Mouse (Mus musculus) c-Kit-positive CD71-negative TER-119-negative erythroid progenitor cells, embryonic 14.5 days (primary cell): ENCODE results near the gene Sepsecs.

Experiments used
- DNase-seq: peaks from one replicate; pipeline ENCODE4 v3.0.0-alpha.2; 2013; ENCODE audit warnings: low read depth

Sepsecs gene

DNA sequence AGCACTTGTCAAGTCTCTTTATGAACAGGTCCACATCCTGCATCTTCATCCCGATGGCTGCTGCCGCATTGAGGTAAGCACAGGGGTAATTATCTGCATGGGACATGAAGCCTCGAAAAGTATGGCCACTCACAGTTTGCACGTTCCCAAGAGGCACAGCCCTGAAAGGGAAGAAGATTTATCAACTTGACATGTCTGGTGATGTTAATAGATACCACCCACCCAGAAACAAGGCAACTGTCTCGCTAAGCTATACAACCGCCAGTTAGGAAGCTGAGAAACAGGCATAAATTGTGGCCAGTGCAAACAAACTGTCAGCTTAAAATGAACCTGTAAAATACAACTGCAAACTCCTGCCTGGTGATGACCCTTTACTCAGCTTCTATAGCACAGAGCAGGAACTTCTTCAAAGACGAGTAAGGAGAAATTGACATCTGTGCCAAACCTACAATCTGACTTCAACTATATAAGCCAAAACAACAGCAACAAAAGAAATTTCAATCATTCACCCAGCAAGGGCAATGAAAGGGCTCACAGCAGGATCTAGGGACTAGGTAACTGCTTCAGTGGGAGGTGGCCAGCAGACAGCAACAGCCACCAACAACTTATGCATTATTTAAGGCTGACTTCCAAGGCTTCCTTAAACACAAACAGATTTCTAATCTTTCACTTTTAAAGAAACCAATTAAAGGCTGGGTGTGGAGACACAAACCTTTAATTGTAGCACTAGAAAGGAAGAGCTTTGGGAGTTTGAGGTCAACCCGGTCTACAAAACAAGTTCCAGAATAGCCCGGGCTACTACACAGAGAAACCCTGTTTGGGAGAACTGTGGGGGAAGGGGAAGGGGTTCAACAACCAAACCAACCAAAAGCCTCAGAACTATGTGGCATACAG lies 25.3 kb downstream of the Sepsecs start:
- DNase-seq: no peak

DNA sequence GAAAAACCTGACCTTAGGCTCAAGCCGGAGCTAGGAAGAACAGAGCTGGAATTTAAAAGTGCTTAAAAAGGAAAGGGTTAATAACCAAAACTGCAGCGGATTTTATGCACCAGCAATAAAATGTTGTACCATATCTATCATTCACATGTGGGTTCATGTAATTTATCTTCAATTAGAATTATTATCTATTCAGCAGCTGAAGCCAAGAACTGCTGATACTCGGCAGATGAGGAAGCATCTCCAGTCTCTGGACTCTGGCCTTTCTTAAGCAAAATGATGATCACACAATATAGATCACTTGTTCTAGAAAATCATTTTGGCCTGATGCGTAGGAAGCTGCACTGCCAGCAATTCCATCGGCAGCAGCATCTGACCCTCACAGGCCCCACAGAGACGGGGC lies 27.8 kb downstream of the Sepsecs start:
- no peak for DNase-seq

DNA sequence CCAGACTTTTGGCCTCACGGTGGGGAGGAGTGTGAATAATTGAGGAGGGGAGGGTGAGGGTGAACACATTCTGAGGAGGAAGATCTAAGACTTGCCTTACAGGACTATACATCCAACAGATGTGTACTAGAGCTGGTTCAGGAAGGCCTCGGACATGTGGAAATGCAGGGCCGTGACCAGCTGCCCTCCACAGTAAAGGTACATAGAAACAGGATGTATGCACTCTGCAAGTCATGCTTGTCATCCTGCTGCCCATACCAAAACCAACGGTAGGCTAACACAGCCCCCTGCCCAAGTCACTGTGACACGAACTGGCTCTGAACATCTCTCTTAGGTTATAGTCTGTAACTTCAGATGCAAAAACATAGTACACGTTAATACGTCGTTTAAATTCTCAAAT lies 30.6 kb downstream of the Sepsecs start:
- no peak for DNase-seq

DNA sequence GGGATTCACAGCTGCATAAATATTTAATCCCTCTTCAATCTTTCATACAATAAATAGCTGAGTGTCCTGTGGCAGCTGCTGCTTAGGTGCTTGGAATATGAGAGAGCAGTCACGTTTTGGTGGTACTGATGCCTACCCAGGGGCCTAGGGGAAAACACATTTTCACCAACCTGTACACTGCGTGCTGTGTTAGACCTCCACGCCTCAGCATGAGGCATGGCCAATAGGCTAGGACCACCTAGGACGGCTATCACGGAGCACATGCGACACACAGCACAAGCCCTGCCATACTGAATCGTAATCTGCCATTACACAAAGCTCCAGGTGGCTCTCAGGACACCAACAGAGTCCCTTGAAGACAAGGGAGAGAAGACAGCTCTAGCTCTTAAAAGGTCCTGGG lies 31.5 kb downstream of the Sepsecs start:
- DNase-seq: no peak

DNA sequence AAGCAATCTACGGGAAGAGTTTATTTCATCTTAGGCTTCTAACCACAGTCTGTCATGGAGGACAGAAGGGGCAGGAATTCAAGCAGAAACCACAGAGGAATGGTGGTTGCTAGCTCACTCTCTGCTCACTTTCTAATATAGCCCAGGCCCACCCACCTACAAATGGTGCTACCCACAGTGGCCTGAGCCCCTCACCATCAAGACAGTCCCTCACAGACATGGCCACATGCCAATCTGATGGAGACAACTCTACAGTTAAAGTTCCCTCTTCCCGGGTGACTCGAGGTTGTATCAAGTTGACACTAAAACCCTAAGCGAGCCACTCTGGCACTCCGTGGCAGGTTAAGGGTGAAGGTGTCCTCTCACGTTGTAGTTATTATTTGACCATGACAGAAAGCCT lies 32.6 kb downstream of the Sepsecs start:
- no peak for DNase-seq

DNA sequence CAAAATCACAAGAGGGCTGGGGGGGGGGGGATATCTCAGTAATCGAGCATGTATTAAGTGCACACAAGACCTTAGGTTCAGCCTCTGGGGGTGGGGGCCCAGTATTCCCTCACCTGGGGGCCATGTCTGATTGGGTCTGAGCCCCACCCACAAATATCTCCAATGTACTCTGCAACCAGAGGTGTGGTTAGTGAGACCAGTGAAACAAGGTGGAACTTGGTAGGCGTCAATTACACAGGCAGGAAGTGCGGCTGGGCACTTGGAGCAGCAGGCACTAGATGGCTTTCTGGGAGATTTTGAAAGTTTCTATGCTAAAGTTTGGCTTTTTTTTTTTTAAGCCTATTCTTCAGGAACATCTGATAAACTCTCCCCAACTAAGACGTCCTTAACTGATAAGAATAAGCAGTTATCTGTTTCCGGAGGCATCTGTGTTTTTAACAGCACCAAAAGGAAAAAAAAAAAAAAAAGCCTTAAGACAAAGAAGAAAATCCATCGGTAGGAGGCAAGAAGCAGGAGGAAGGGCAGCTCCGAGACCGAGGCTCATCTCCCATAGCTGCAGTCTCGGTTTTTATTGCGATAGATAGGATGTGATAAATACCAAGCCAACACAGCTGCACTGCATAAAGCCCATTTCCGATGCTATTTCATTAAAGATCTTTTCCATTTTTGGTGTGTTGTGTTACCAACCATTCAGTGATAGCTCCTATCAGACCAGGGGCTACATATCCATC lies 33.3 kb downstream of the Sepsecs start:
- DNase-seq: no peak

DNA sequence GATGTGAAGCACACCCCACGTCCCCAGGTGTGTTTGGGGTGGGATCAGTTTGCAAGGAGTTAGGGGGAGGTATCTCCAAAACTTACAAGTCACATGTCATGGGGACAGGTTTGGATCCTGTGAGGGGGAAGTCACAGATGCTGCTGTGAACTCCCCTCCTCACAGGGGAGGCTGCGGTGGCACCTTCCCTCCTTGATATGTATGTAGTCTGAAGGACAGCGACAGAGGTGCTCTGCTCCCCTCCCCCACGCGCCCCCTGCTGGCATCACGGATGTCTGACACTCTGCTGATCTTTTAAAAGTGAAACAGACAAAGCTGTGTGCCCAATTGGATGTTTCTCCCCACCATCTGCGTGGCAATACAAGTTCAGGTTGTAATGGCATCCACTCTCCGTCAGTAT lies 35.5 kb downstream of the Sepsecs start:
- peak; percentile 24 for DNase-seq

DNA sequence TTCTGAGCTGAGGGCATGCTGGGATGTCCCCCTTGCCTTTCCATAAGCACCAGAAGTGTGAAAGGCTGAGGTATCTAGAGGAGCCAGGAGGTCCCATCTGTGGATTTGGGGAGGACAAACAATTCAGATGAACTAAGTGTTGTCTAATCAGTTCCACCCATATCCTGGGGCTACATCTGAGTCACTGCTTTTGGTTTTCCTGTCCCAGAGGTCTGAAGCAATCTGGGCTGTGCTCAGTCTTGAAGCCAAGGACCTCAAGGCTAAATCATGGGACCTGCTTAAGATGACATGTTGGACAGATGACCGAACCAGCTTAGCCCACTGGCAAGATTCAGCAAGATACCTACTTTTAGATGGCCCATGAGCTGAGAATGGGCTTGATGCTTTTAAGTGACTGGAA lies 39.0 kb downstream of the Sepsecs start:
- DNase-seq: no peak

DNA sequence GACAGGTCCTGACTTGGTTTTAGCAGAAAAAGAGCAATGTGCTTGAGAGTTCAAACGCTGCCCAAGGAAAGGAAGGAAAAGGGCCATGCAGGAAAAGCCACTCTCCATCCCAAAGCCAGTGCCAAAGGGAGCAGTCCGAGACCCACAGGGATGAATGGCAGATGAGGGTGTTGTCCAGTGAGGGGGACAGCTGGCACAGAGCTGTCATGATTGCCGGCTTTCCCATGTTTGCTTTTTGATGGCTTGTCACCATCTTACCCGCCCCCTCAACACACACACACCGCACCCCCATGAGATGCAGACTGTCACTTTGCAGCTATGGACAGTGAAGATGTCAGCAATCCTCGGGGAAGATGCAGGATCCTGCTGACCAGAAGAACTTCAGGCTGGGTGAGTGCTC lies 40.3 kb downstream of the Sepsecs start:
- DNase-seq: no peak

DNA sequence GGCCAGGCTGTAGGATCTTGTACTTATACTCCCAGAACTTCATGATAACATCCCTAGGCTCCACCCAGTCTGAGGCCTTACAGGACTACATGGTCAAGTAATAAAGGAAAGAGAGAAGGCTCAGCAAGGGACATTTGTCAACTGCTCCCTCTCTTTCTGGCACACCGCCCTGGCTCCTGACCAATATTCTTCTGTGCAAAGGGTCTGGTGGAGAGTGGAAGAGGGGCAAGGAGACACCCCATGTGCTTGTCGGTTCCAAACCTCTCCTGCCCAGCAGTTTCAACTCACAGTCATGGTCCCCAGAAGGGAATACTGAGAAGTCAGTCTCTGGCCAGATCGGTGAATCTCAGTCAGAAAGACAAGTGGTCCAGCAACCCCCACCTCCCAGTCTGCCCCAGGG lies 40.7 kb downstream of the Sepsecs start:
- DNase-seq: no peak

DNA sequence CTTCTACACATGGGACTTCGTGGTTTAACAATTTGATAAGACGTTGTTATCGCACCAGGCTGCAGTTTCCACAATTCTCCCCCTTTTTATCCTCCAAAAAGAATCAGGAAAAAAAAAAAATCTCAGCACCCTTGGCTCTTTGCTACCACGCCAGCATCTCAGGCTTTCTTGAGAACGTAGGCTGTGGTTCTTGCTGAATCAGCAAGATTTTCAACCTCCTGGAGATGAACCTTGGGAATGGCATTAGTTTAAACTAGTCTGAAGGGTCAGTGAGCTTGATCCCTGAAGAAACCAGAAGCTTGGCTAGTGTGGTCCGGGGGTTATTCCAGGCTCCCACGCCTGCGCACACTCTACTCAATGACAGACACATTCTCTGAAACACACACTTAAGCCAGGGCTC lies 41.8 kb downstream of the Sepsecs start:
- no peak for DNase-seq

DNA sequence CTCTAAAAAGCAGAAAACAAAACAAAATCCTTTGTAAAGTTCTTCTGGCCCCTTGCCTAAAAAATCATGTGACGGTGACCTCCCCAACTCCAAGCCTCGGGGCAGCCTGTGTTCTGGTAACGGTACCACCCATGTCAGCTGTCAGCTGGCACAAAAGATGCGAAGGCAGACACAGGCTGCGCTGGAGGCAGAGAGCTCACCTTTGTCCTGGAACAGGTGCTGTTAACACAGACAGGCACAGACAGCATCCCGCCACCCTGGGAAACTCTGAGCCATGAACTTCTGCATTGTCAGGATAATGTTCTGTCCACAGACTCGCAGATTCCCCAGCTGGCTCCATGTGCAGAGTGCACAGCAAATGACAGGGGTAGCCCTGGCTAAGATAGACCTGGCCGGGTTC lies 43.4 kb downstream of the Sepsecs start:
- DNase-seq: no peak

DNA sequence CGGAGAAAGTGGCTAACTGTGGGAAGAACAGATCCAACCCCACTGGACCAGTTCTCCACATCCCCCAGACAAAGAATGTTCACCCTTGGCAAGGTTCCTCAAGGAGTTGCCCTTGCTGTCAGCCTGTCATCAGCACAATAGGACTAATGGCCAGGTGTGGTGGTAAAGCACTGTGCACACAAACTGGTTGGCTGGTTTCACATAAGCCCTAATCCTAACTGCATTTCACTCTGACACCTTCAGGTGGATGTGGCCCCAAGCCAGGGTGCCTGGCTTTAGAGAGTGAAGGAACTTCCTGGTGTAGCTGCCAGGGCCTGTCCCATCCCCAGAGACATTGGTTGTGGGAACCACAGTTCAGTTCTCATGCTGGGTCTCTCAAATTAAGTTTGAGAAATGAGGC lies 44.6 kb downstream of the Sepsecs start:
- DNase-seq: no peak

DNA sequence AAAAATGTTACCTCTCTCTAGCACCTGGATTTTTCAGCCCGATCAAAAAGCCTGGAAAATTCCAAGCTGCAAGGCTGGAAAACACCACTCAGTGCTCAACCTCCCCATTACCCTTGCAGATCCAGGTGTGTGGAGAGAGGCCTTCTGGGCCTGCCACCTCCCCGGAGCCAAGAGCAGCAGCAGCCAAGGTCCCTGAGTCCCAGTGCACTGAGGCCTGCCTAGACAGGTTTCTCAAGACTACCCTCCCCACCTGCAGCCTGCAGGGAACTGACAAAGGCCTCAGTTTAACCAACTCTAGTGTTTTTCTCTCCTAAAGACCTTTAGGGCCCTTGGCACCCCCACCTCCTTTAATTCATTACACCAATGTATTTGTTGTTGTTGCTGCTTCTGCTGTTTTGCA lies 46.4 kb downstream of the Sepsecs start:
- DNase-seq: no peak

DNA sequence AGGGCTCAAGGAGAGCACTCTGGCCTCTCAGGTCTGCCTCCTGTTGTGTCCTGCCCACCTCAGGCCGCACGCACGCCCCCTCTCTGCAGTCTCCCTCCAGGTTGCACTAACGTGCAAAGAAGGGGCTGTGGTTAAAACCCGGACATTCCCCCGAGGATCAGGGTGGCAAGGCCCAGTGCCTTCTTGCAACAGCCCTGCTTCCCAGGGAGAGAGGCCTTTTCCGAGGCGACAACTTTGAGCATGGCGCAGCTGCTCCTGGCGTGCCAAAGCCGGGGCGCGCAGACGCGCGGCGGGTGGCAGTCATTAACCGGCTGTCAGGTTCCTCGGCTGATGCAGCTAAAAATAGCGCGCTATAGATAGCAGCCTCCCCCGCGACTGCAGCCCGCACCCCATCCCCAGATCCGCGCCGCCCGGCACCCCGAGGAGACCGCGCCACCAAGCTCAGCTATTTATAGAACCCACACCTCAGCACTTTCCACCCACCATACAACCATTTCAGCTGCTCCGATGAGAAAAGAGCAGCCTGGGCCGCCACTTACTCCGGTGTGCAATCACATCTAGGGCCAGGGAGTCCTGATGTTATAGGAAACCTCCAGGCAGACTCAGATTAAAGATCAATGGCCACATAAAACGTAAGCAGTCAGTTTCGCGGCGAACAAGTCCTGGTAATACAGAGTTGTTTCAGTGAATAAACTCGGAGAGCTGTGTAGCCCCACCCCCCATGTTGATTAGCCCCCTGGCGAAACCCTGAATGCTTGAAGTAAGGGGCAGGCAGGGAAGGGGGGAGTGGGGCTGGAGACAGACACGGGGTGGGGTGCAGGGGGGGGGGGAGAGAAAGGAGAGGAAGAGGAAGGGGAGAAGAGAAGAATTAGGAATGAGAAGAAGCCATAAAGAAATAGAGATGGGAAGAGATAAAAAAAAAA lies 50.9 kb downstream of the Sepsecs start:
- DNase-seq: no peak

DNA sequence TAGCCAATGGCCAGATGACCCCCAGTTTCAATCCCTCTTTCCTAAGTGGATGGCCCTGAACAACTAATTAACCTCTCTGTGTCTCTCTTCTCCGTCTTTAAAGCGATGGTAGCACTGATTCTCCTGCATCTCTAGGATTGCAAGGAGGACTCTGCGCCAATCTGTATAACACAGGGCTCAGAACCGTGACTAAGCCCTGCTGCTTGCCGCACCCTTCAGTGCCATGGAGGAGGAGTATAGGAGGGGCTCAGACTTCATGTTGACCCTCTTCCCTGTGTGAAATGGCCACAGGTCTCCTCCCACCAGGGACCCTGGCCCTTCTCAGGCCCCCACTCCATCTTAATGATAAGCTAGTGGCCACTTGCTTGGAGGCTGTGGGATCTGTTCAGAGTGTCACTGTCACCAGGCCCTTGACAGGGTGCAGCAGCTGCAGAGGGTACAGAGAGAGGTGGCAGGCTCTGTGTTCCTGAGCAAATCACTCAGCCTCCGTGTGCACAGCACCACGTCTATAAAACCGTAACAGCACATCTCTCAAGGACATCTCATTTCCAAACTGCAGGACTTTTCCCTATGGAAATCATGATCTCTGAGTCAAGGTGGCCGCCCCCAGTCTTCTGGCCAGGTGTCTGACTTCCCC lies 51.7 kb downstream of the Sepsecs start:
- DNase-seq: no peak

DNA sequence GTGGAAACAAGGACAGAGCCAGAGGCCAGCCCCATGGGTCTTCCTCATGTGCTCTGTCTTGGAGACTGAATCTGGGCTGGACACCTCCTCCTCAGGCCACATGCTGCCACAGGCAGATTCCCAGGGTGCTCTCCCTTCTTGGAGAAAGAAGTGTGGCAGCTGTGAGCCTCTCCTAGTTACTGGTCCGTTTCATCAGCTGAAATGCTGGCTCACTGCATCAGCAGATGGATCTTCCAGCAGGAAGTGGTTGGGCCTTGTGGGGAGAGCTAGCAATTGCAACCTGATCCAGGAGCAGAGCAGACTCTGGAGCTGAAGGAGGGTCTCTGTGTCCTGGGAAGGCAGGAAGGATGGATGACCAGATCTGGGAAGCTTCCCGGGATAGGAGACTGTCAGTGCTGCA lies 53.0 kb downstream of the Sepsecs start:
- DNase-seq: no peak

DNA sequence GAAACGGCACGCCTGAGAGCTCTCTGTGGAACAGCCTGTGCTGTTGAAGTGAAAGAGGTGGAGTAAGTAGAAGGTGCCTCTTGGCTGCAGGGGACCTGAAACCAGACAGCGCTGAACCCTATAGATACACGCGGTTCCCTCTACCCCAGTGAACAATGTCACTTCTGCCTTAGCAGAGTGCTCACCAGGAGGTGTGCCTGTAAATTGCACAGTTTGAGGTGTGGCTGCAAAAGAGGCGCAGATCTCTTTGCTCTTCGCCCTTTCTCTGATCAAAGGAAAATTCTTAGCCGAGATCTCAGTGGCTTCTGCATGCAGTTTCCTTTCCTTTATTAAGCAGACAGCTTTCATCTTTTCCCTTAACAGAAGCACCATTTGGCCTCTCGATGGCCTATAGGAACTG lies 54.1 kb downstream of the Sepsecs start:
- no peak for DNase-seq

DNA sequence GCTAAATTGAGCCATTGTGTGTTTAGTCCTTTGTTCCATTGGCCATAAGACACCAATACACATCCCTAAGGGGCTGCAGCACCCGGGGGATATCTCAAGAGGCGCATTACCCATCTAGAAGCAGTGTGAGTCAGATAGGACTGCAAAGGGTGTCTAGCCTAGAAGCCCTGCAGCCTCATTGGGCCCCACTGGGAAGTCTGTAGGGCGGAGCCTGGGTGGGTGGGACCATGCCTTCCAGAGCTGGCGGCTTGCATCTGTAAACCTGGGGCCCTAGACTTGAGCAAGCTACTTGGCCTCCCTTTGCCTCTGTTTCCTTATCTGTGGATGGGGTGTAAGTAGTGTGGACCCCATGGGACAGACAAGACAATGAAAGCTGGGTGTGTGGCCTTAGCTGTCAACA lies 54.8 kb downstream of the Sepsecs start:
- DNase-seq: no peak

DNA sequence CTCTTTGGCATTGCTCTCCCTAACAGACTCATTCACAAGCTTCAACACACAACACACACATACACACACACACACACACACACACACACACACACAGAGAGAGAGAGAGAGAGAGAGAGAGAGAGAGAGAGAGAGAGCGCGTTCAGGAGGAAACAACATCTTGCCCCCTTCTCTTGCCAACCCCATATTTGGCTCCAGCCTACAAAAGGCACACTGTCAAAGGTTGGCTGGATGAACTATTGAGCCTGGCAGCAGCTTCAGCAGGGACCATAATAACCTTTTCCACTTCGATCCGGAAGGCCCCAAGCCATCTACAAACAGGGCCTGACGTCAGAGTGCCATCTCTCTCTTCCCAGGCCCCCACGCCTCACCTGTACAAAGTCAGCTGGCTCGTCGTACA lies 56.7 kb downstream of the Sepsecs start:
- no peak for DNase-seq

DNA sequence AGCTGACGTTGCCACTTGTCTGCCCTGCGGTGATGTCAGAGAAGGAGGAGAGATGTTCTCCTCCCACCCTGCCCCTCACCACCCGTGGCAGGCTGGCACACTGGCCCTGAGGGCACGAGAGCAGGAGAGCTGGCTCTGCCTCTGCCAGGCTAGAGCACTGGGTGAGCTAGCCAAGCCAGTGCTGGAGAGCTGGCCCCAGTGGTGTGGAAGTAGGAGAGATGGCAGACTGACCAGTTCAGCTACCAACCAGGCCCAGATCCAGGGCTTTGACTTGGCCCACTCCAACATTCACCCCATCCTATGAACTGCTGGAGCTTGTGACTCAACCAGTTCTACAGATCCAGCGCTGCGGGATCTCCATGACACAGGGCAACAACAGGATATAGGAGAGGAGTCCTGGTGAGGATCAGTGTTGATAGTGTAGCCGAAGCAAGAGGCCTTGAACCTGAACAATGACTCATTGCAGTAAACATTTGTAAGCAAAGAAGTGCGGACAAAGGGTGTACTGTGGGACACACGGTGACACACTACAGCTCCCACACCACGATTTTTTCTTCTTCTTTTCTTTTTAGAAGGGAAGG lies 58.1 kb downstream of the Sepsecs start:
- DNase-seq: no peak

DNA sequence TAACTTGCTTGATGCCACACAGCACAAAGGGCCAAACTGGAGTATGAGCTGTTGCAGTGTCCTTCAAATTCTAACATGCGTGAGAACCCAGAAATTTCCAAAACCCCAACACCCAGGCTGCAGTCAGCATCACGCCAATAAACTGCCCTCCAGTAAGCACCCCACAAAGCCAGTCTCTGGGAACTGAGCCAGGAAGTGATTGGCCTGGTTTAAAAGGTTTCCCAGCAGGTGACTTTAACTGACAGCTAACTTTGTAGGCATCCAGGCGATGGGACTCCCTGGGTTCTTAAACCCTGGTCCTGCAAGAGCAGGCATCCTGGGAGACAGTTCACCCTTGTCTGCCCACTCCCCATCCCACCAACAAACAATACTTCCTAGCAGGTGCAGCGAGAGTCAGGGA lies 59.2 kb downstream of the Sepsecs start:
- no peak for DNase-seq
